Mouse (Mus musculus) kidney, adult 2 months (tissue): Measurements from ENCODE around the gene Snapc1.

Source experiments
- CTCF ChIP-seq: fragments of 200-500 bp; conservative IDR thresholded peaks from 2 replicates; pipeline ENCODE4 v1.5.1; 2011; ENCODE audit warnings: low read depth, mild to moderate bottlenecking, control low read depth, low read length, moderate library complexity, mixed read lengths; ENCODE audit not compliant: insufficient read depth, insufficient read length
- POLR2A ChIP-seq: fragments of 200-500 bp; IDR thresholded peaks from one replicate; pipeline ENCODE4 v1.6.1; 2011; ENCODE audit warnings: low read depth, low read length, control low read depth

DNA sequence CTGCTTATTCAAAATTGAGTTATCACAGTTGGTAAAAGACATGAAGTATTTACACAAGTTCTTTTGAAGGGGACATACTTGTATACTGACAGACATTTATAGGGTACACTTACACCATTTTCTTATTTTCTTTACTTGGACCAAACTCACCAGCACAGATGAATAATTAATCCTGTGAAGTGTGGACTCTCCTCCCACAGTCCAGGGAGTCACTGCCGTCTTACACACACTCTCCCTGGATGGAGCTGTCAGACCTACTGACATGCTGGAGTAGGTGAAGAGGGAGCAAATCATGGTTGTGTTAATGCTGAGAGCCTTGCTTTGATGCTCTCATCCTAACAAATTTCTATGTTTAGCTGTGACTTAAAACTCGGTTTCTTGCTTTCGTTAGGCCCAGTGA, 34.0 kb upstream of the Snapc1 start:
- TF ChIP-seq POLR2A (no peak), CTCF (no peak)
